Mouse (Mus musculus): ENCODE results near the gene Lpar2.

Gene Lpar2

GRCm38 (mm10) chr8:69822386-69823191 lies at the start of gene Lpar2:
Gene Lpar2 (plus strand): TSS chr8:69822429.
- in situ Hi-C loops (cut with MboI; ENCODE audit: low sequenced_read_pairs): no loop called here

- in situ Hi-C loops (cut with MboI; ENCODE audit: low sequenced_read_pairs): no loop called here
Measured at GRCm38 (mm10) chr8:69774503-69775148, 47.6 kb upstream of the Lpar2 start, which contains the start of gene Gm20422. Gene Gm20422 (minus strand): TSS chr8:69774886.

DNA sequence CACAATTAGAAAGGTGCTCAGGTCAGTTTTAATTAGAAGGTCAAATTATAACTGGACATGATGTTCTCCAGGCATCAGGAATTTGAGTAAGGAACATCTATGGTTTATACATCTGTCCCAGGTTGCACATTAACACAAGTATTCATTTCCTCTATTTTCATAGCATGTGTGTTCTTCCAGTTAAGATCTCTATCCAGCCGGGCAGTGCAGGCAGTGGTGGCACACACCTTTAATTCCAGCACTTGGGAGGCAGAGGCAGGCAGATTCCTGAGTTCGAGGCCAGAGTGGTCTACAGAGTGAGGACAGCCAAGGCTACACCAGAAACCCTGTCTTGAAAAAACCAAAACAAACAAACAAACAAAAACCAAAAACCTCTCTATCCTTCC lies 47.1 kb upstream of the Lpar2 start:
- in situ Hi-C loops (cut with MboI; ENCODE audit: low sequenced_read_pairs): no loop called here

- in situ Hi-C loops (cut with MboI; ENCODE audit: low sequenced_read_pairs): no loop called here
Measured at GRCm38 (mm10) chr8:69777111-69777510, 45.1 kb upstream of the Lpar2 start.

DNA sequence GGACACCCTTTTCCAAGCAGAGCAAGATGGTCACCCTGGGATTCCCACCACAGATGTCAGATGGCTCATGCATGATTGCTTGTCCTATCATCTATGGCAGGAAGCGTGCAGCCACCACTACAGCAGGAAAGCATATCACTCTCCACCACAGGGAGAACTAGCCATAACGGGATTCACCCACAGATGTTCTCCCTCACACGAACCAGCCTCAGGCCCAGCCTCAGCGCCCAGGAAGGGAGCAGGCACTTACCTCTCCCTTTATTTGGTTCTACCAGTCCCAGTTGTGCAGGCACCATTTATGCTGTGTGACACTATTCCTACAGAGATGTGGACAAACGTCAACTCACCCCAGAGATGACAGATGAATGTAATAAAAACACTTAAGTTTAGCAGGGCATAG lies 33.1 kb upstream of the Lpar2 start:
- in situ Hi-C loops (cut with MboI; ENCODE audit: low sequenced_read_pairs): no loop called here

DNA sequence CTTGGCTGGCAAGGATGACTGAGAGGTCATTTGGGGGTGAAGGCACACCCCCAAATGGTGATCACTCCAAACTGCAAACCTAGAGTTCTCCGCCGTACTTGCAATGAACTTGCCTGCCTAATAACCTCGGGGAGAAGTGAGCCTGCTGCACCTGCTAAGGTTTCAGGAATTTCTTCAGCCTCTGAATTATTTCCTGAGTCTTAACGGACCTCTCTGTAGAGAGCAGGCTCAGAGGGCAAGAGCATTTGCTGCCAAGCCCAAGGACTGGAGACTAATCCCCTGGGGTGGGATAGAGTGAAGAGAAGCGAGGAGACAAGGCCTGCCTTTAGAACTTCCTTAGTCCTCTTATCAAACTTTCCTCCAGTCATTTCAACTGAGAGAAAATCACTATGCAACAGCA lies 32.5 kb upstream of the Lpar2 start:
- in situ Hi-C loops (cut with MboI; ENCODE audit: low sequenced_read_pairs): no loop called here

DNA sequence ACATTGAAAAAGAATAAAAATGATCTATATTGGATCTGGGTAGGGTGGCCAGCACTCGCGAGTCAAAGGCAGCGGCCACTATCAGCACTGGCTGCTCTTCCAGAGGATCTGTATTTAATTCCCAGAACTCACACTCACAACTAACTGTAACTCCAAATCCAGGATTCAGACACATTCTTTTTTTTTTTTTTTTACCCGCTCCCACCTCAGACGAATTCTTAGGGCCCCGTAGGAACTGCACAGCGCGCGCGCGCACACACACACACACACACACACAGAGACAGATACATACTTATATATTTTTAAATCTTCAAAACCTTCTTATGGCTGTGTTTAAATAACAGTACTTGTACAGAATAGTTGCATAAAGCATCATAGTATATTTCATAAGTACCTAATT lies 31.9 kb upstream of the Lpar2 start:
- in situ Hi-C loops (cut with MboI; ENCODE audit: low sequenced_read_pairs): no loop called here

GRCm38 (mm10) chr8:69790773-69791367 lies 31.4 kb upstream of the Lpar2 start, which contains the start of the genes Atp13a1 and Zfp866:
Gene Atp13a1 (plus strand): TSS chr8:69791163.
Gene Zfp866 (minus strand): TSS chr8:69791178.
- in situ Hi-C loops (cut with MboI; ENCODE audit: low sequenced_read_pairs): no loop called here

GRCm38 (mm10) chr8:69791415-69792068 lies 30.7 kb upstream of the Lpar2 start:
- in situ Hi-C loops (cut with MboI; ENCODE audit: low sequenced_read_pairs): no loop called here

DNA sequence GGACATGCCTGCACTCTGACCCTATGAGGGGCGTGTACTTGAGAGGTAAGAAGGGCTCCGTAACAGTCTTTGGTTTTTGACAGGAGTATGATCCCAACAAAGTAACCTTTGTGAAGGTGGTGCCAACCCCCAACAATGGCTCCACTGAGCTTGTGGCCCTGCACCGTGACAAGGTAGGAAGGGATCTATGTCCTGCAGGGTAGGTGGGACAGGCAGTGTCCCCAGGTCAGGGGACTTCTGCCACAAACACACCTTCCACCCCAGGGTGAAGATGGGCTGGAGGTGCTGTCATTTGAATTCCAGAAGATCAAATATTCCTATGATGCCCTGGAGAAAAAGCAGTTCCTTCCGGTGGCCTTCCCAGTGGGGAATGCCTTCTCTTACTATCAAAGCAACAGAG lies 28.6 kb upstream of the Lpar2 start:
- in situ Hi-C loops (cut with MboI; ENCODE audit: low sequenced_read_pairs): no loop called here

DNA sequence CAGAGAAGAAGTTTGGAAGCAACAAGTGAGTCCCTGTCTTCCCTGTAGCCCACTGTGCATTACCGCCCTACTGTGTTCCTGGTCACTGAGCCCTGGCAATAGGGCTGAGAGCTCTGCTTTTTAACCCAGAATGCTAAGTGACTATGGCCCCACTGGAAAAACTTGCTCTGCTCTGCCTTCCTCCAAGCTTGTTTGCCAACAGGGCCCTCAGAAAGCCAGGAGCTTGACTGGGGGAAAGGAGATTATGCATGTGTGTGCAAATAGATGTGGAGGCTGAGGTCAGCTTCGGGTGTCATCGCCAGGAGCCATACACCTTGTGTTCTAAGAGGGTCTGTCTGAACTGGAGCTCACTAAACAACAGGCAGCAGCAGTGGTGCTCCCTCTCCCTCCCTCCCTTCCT lies 28.1 kb upstream of the Lpar2 start:
- in situ Hi-C loops (cut with MboI; ENCODE audit: low sequenced_read_pairs): no loop called here

- in situ Hi-C loops (cut with MboI; ENCODE audit: low sequenced_read_pairs): no loop called here
Measured at GRCm38 (mm10) chr8:69794901-69795300, 27.3 kb upstream of the Lpar2 start.

DNA sequence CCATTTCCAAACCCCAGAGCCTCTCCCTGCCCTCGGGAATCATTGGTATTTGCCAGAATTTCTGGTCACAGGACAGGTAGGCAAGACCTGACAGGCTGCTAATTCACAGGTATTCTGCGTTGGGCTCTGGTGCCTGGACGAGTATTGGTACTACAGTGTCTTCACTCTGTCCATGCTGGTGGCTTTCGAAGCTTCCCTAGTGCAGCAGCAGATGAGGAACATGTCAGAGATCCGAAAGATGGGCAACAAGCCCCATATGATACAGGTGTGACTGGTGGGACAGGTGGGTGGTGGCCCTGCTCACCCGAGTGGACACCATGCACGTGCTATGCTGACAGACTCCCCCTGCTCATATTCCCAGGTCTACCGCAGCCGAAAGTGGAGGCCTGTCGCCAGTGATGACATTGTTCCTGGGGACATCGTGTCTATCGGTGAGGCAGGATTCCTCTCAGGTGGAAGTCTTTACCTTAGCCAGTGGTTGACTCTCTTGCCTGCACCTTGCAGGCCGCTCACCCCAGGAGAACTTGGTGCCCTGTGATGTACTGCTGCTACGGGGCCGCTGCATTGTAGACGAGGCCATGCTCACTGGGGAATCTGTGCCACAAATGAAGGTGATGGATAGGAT lies 25.4 kb upstream of the Lpar2 start:
- in situ Hi-C loops (cut with MboI; ENCODE audit: low sequenced_read_pairs): no loop called here

- in situ Hi-C loops (cut with MboI; ENCODE audit: low sequenced_read_pairs): no loop called here
Measured at GRCm38 (mm10) chr8:69797661-69798060, 24.6 kb upstream of the Lpar2 start.

DNA sequence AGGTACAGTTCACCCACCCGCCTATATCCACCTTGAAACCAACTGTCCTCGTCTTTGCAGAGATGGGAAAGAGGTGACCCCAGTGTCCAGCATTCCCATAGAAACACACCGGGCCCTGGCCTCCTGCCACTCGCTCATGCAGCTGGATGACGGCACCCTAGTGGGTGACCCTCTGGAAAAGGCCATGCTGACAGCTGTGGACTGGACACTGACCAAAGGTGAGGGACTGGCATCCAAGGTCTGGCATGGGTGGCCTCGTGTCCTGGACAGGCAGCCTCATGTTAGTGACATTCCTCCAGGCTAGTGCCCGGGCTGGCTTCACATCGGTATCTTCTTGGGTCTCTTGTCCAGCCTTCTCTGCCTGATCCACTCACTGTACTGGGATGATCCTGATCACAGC lies 23.0 kb upstream of the Lpar2 start:
- in situ Hi-C loops (cut with MboI; ENCODE audit: low sequenced_read_pairs): no loop called here

GRCm38 (mm10) chr8:69799946-69800345 lies 22.3 kb upstream of the Lpar2 start:
- in situ Hi-C loops (cut with MboI; ENCODE audit: low sequenced_read_pairs): no loop called here

- in situ Hi-C loops (cut with MboI; ENCODE audit: low sequenced_read_pairs): no loop called here
Measured at GRCm38 (mm10) chr8:69801796-69802195, 20.4 kb upstream of the Lpar2 start.

DNA sequence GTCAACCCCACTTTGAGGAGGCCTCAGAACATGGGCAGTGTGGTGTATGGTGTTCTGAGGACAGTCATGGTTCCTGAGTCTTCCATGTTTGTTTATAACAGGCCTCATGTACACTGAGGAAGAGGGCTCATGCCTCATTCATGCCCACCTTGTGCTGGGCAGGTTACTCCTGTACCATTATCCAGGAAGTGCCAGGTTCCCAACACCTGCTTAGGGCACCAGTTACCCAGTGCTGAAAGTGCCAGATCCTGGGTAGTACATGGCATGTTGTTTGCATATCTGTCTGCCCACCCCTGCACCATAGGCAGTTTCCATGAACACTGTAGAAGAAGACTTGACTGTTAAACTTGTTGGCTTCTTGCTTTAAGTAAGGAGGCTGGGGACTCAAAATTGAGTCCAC lies 20.0 kb upstream of the Lpar2 start:
- in situ Hi-C loops (cut with MboI; ENCODE audit: low sequenced_read_pairs): no loop called here

GRCm38 (mm10) chr8:69803366-69803765 lies 18.9 kb upstream of the Lpar2 start:
- in situ Hi-C loops (cut with MboI; ENCODE audit: low sequenced_read_pairs): no loop called here

DNA sequence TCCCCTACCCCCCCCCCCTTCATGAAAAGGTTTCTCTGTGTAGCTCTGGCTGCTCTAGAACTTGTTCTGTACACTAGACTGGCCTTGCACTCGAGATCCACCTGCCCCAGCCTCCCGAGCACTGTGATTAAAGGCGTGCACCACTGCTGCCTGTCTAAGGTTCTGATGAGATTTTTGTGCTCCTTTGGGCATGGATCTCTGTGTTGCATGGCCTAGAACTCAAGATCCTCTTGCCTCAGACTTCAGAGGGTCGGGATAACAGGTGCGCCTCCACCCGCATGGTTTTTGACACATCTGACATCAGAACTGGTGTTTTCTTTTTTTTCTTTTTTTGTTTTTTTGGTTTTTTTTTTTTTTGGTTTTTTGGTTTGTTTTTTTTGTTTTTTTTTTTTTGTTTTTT lies 17.7 kb upstream of the Lpar2 start:
- in situ Hi-C loops (cut with MboI; ENCODE audit: low sequenced_read_pairs): no loop called here

GRCm38 (mm10) chr8:69805086-69805485 lies 17.1 kb upstream of the Lpar2 start:
- in situ Hi-C loops (cut with MboI; ENCODE audit: low sequenced_read_pairs): no loop called here
